Mouse (Mus musculus) testis, adult 2 months (tissue): ENCODE results near the gene Wdpcp.

Experiments used
- CTCF ChIP-seq: fragments of 200-500 bp; IDR thresholded peaks from 2 replicates; pipeline ENCODE4 v1.5.1; 2012; ENCODE audit warnings: low read depth, mild to moderate bottlenecking, inconsistent platforms, low read length, moderate library complexity; ENCODE audit not compliant: control insufficient read depth, insufficient read depth, insufficient replicate concordance
- POLR2A ChIP-seq: fragments of 200-500 bp; IDR thresholded peaks from 2 replicates; pipeline ENCODE4 v1.6.1; 2012; ENCODE audit warnings: low read depth, mild to moderate bottlenecking, inconsistent platforms, low read length, moderate library complexity; ENCODE audit not compliant: control insufficient read depth

DNA sequence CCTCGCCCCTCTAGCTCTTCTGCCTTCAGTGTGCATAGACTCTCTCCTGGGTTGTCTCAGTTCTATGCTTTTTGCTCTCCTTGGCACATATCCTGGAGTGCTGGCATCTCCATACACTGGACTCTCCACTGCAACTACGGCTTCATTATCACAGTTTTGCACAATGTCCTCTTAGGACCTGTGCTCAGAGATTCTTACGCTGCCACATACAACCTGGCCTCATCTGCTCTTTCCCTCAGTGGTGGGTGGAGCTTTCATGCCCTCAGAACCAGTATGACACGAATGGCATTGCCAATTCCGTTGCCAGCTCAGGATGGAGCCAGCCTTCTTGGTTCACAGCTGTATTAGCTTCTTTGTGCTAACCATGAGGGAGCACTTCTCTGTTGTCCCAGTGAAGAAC lies 29.3 kb upstream of the Wdpcp start:
- no peak for TF ChIP-seq CTCF
- TF ChIP-seq POLR2A, result no peak
